Mouse (Mus musculus): ENCODE measurements around the gene Tbc1d30.

The Tbc1d30 gene

GRCm38 (mm10) chr10:121314186-121314585, 36.9 kb downstream of the Tbc1d30 start:
- no peak for DNase-seq (ENCODE audit: low read depth, low spot score)

- no peak for DNase-seq (ENCODE audit: low read depth, low spot score)
Measured at GRCm38 (mm10) chr10:121313049-121313448, 38.0 kb downstream of the Tbc1d30 start.

- no peak for DNase-seq (ENCODE audit: low read depth, low spot score)
Measured at GRCm38 (mm10) chr10:121310511-121311221, 40.4 kb downstream of the Tbc1d30 start.

- DNase-seq (ENCODE audit: low read depth, low spot score): no peak
Measured at GRCm38 (mm10) chr10:121309801-121310510, 41.1 kb downstream of the Tbc1d30 start.

- DNase-seq (ENCODE audit: low read depth, low spot score): no peak
Measured at GRCm38 (mm10) chr10:121309123-121309655, 41.9 kb downstream of the Tbc1d30 start.

- no peak for DNase-seq (ENCODE audit: low read depth, low spot score)
Measured at GRCm38 (mm10) chr10:121305441-121305840, 45.6 kb downstream of the Tbc1d30 start.

- no peak for DNase-seq (ENCODE audit: low read depth, low spot score)
Measured at GRCm38 (mm10) chr10:121303559-121303958, 47.5 kb downstream of the Tbc1d30 start.

- DNase-seq (ENCODE audit: low read depth, low spot score): no peak
Measured at GRCm38 (mm10) chr10:121301868-121302267, 49.2 kb downstream of the Tbc1d30 start.

- DNase-seq (ENCODE audit: low read depth, low spot score): no peak
Measured at GRCm38 (mm10) chr10:121300659-121301058, 50.4 kb downstream of the Tbc1d30 start.

GRCm38 (mm10) chr10:121297054-121297701, 53.9 kb downstream of the Tbc1d30 start:
- DNase-seq (ENCODE audit: low read depth, low spot score): no peak

- no peak for DNase-seq (ENCODE audit: low read depth, low spot score)
Measured at GRCm38 (mm10) chr10:121294471-121294870, 56.6 kb downstream of the Tbc1d30 start.

- DNase-seq (ENCODE audit: low read depth, low spot score): no peak
Measured at GRCm38 (mm10) chr10:121293829-121294228, 57.2 kb downstream of the Tbc1d30 start.

- no peak for DNase-seq (ENCODE audit: low read depth, low spot score)
Measured at GRCm38 (mm10) chr10:121291272-121291917, 59.7 kb downstream of the Tbc1d30 start.

- no peak for DNase-seq (ENCODE audit: low read depth, low spot score)
Measured at GRCm38 (mm10) chr10:121290682-121291078, 60.4 kb downstream of the Tbc1d30 start.

GRCm38 (mm10) chr10:121289970-121290681, 61.0 kb downstream of the Tbc1d30 start:
- DNase-seq (ENCODE audit: low read depth, low spot score): no peak

GRCm38 (mm10) chr10:121282926-121283325, 68.2 kb downstream of the Tbc1d30 start:
- no peak for DNase-seq (ENCODE audit: low read depth, low spot score)

GRCm38 (mm10) chr10:121282436-121282835, 68.6 kb downstream of the Tbc1d30 start:
- DNase-seq (ENCODE audit: low read depth, low spot score): no peak

GRCm38 (mm10) chr10:121280943-121281342, 70.1 kb downstream of the Tbc1d30 start:
- no peak for DNase-seq (ENCODE audit: low read depth, low spot score)

GRCm38 (mm10) chr10:121277022-121277471, 74.0 kb downstream of the Tbc1d30 start:
- no peak for DNase-seq (ENCODE audit: low read depth, low spot score)

GRCm38 (mm10) chr10:121274964-121275363, 76.1 kb downstream of the Tbc1d30 start:
- no peak for DNase-seq (ENCODE audit: low read depth, low spot score)

GRCm38 (mm10) chr10:121271002-121271401, 80.1 kb downstream of the Tbc1d30 start:
- no peak for DNase-seq (ENCODE audit: low read depth, low spot score)

Data from embryo, embryonic 11.5 days (tissue).